Mouse (Mus musculus): ENCODE data around the gene Kctd10. TPM values are rescaled to one million over a fixed set of nuclear protein-coding genes. Genes with fewer than 3 reads are reported as not detected.

The Kctd10 gene
- total RNA-seq, 2 experiments from 2014 or later = 61.2 to 63.1 TPM

DNA sequence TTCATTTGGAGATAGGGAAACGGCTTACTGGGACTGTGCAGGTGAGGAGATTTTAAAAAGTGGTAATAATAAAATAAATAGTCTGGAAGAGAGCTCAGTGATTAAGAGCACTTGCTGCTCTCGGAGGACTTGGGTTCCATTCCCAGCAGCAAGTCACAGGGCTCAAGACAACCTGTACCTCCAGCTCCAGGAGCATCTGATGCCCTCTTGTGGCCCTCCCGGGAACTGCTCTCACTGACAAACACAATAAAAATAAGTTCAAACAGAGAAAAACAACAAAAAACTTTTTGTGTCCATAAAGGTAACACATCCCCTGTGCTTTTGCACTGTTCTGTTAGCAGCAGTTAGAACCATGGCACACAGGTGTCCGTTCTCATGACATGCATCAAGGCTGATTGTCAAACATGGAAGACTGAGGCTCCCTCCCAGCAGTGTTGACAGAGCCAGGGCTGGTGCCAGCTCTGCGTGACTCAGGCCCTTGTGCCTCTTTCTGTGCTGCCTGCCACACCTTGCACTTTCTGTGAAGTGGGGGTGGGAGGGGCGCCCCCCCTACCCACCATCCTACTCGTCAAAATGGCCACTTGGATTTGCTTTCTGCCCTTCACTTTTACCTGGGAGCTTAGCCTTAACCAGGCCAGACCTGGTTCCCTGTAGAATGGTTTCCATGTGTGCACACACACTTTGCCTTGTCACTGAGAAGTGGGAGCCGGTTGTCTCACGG, 3.0 kb upstream of the Kctd10 start:
- intact Hi-C loops (cut with DNase I) = loop anchor here (5.0 kb wide), 1 partner anchor 136 kb away; no protein-coding TSS in a partner anchor

GRCm38 (mm10) chr5:114381013-114381351, 674 bp upstream of the Kctd10 start:
- no peak for DNase-seq
- intact Hi-C loops (cut with DNase I) = loop anchor here (1.0 to 5.0 kb wide), 3 partner anchors 24 to 134 kb away; no protein-coding TSS in a partner anchor

More for the DNA sequence above, 3.0 kb upstream of the Kctd10 start:
- peak; percentile 43 to 65 for DNase-seq

- no peak for DNase-seq
- intact Hi-C loops (cut with DNase I) = loop anchor here (2.0 to 5.0 kb wide), 2 partner anchors 65 to 132 kb away; no protein-coding TSS in a partner anchor
Observed at GRCm38 (mm10) chr5:114379763-114380162, 545 bp downstream of the Kctd10 start.

DNA sequence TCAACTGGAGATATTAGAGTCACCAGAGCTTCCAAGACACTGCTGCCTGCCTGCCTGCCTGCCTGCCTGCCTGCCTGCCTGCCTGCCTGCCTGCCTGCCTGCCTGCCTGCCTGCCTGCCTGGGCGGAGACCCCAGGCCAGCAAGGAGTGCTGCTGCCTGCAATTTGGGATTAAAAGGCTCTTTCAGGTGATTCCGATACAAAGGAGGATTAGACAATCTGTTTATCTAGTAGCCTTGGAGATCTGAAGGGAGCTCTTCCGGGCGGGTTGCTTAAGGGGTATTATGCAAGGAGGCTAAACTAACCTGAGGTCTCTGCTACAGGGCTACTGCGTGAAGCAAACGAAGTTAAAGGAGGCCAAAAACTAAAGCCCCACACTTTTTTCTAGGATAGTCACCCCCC, 1.4 kb downstream of the Kctd10 start:
- no peak for DNase-seq

GRCm38 (mm10) chr5:114378177-114378920, 2.0 kb downstream of the Kctd10 start:
- no peak for DNase-seq
- intact Hi-C loops (cut with DNase I) = no loop called here

More for the DNA sequence above, 1.4 kb downstream of the Kctd10 start:
- intact Hi-C loops (cut with DNase I) = no loop called here

GRCm38 (mm10) chr5:114374409-114375213, 5.7 kb downstream of the Kctd10 start:
- peak in 1 of 2 experiments; percentile 22 for DNase-seq
- intact Hi-C loops (cut with DNase I) = no loop called here

- intact Hi-C loops (cut with DNase I) = no loop called here
- DNase-seq = no peak
Observed at GRCm38 (mm10) chr5:114373581-114373980, 6.7 kb downstream of the Kctd10 start.

DNA sequence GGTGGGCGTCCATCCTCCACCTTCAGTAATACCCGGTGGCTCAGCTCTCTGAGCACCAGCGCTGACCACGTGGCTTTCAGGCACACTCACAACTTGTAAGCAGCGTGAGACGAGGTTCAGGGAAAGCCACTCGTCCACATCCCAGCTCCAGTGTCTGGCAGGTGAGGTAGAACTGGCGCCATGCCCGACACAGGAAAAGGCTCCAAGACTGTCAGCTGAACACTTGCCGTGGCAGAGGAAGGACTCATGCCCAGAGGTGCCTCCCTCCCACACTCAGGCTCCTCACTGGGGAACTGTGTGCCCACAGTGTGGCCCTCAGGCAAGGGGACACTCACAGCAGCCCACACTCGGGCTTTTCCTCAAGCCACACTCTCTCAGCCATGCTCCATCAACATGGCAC, 7.1 kb downstream of the Kctd10 start:
- intact Hi-C loops (cut with DNase I) = no loop called here
- DNase-seq = peak in 1 of 2 experiments; percentile 57

GRCm38 (mm10) chr5:114372565-114372964, 7.7 kb downstream of the Kctd10 start:
- no peak for DNase-seq
- intact Hi-C loops (cut with DNase I) = no loop called here

GRCm38 (mm10) chr5:114371731-114372473, 8.4 kb downstream of the Kctd10 start:
- DNase-seq = peak in 1 of 2 experiments; percentile 25
- intact Hi-C loops (cut with DNase I) = no loop called here

- no peak for DNase-seq
- intact Hi-C loops (cut with DNase I) = no loop called here
Observed at GRCm38 (mm10) chr5:114371331-114371730, 9.0 kb downstream of the Kctd10 start.

GRCm38 (mm10) chr5:114370371-114370776, 9.9 kb downstream of the Kctd10 start:
- DNase-seq = peak; percentile 61 to 64
- intact Hi-C loops (cut with DNase I) = no loop called here

- DNase-seq = no peak
- intact Hi-C loops (cut with DNase I) = no loop called here
Observed at GRCm38 (mm10) chr5:114369921-114370320, 10.4 kb downstream of the Kctd10 start.

GRCm38 (mm10) chr5:114368803-114369496, 11.4 kb downstream of the Kctd10 start:
- intact Hi-C loops (cut with DNase I) = no loop called here
- DNase-seq = no peak

DNA sequence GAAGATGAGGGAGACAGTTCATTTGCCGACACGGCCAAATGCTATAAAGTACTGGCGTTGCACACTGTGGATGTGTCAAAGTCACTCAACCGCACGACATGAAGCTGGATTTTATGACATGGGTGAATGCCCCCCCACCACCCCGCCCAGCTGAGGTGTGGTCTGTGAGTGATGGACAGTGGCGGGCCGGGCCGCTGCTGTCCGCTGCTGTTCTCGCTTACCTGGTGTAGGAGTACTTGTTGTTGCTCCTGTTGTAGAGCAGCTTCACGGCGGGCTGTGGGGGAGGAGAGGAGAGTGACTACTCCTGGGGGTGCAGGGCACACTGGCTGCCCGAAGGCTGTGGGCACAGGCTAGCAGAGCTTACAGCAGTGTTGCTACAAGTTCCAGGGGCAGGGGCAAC, 12.2 kb downstream of the Kctd10 start:
- DNase-seq = no peak

GRCm38 (mm10) chr5:114365043-114365752, 15.1 kb downstream of the Kctd10 start:
- peak in 1 of 2 experiments; percentile 64 for DNase-seq
- intact Hi-C loops (cut with DNase I) = no loop called here

More for the DNA sequence above, 12.2 kb downstream of the Kctd10 start:
- intact Hi-C loops (cut with DNase I) = no loop called here

- DNase-seq = no peak
- intact Hi-C loops (cut with DNase I) = no loop called here
Observed at GRCm38 (mm10) chr5:114360968-114361367, 19.3 kb downstream of the Kctd10 start.

DNA sequence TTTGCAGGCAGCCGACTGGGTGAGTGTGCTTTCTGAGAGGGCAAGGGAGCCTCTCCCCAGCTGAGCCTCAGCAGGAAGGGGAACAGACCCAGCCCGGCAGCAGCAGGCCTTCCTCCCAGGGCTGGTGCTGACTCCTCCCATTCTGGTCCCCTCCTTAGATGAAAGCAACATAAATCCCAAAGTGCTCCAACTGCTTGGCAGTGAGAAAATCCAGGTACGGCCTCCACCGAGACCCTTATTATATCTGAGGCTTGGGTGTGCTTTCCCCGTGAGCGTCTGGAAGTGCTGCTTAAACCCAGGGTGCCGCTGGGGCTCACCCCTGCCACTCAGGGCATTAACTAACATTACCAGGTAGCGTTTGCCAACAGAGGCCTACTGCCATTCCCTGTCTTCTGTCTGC, 20.7 kb downstream of the Kctd10 start:
- no peak for DNase-seq
- intact Hi-C loops (cut with DNase I) = no loop called here

DNA sequence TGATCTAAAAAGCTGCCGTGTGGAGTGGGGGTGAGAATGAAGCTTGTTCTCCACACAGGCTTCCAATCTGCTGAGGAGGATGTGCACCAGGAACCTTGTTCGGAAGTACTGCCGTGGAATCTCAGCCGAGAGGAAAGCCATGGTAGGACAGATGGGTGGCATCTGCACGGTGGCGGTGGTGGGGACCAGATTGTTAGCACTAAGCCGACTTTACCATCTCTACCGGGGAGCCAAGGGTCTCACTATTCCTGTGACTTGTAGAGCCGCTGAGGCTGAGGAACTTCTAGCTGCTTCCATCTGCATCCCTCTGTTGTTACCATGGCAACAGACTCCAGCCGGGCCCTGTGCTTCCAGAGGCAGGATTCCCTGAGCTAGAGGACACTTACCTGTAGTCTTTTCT, 21.5 kb downstream of the Kctd10 start:
- no peak for DNase-seq
- intact Hi-C loops (cut with DNase I) = no loop called here

All from heart, postnatal 14 days (tissue).